Mouse (Mus musculus) stomach, postnatal 0 days (tissue): ENCODE measurements at regions not wholly inside any gene's neighbourhood (a gene's known extent, or its start where the extent isn't known, plus 50 kb on each side); places are given as distances from the start of the nearest gene placed in this dataset.
"Not testable (repeated sequence)": the region's sequence is repeated elsewhere in the genome, so short reads cannot be mapped to it uniquely, and the experiment has no call there.

Source experiments
- ATAC-seq: fragments of 200-750 bp; cut with Nextera tagmentation; 2 replicates; pipeline ENCODE4 v1.8.0; 2017; ENCODE audit not compliant: low FRiP score, low TSS enrichment
- DNase-seq: peaks from one replicate; pipeline ENCODE4 v3.0.0-alpha.2; 2016; ENCODE audit warnings: low spot score
- H3K27ac ChIP-seq: fragments of 300-500 bp; sonication (generic); replicated peaks from 2 replicates; pipeline ENCODE4 v1.5.1; 2014; ENCODE audit warnings: mild to moderate bottlenecking, control low read depth
- H3K27me3 ChIP-seq: fragments of 300-500 bp; sonication (generic); 2 replicates; pipeline ENCODE4 v1.6.1; 2014; ENCODE audit warnings: low read length; ENCODE audit not compliant: control insufficient read depth, insufficient read depth
- H3K36me3 ChIP-seq: fragments of 300-500 bp; sonication (generic); 2 replicates; pipeline ENCODE4 v1.6.1; 2014; ENCODE audit warnings: low read length, mixed read lengths; ENCODE audit not compliant: control insufficient read depth, insufficient read depth
- H3K4me1 ChIP-seq: fragments of 300-500 bp; sonication (generic); replicated peaks from 2 replicates; pipeline ENCODE4 v1.6.1; 2014; ENCODE audit warnings: antibody characterized with exemption; ENCODE audit not compliant: control insufficient read depth, insufficient read depth
- H3K4me2 ChIP-seq: fragments of 300-500 bp; sonication (generic); replicated peaks from 2 replicates; pipeline ENCODE4 v1.6.1; 2014; ENCODE audit warnings: low read depth, mild to moderate bottlenecking, control low read depth, moderate library complexity
- H3K4me3 ChIP-seq: fragments of 300-500 bp; sonication (generic); 2 replicates; pipeline ENCODE4 v1.5.1; 2014; ENCODE audit warnings: low read depth, low read length, control low read depth
- H3K9ac ChIP-seq: fragments of 300-500 bp; sonication (generic); 2 replicates; pipeline ENCODE4 v1.6.1; 2014; ENCODE audit warnings: mild to moderate bottlenecking, low read length, control low read depth, mixed read lengths
- H3K9me3 ChIP-seq: fragments of 300-500 bp; sonication (generic); 2 replicates; pipeline ENCODE4 v1.6.1; 2016; ENCODE audit warnings: low read length; ENCODE audit not compliant: control insufficient read depth
- CTCF ChIP-seq: IDR thresholded peaks from 2 replicates; pipeline ENCODE4 v1.5.1; 2016; ENCODE audit warnings: antibody characterized with exemption, low read depth, mild to moderate bottlenecking, moderate library complexity
- EP300 ChIP-seq: optimal IDR thresholded peaks from 2 replicates; pipeline ENCODE3; 2016; ENCODE audit warnings: antibody characterized with exemption
- WGBS: fragments of 180-500 bp; shearing (Covaris S2); extraction: QIAGEN DNeasy Blood & Tissue Kit; methylation state at CpG from one replicate; pipeline ENCODE4 v1.1.7; 2014; 5-methylcytosine and 5-hydroxymethylcytosine counted together

GRCm38 (mm10) chr12:8087958-8088357, 110.5 kb downstream of the Apob start:
- Histone ChIP-seq H3K27ac (no peak overlapping the region), H3K27me3 (no peaks in the 10 kb centered on the region), H3K4me2 (no peak overlapping the region), H3K9ac (no peak overlapping the region), H3K9me3 (no peaks in the 10 kb centered on the region), H3K4me3 (no peak overlapping the region), H3K4me1 (no peaks in the 10 kb centered on the region), H3K36me3 (no peaks in the 10 kb centered on the region)
- ATAC-seq, result no peak
- DNase-seq, result no peak
- 4% methylated on average over 1 of the region's 3 CpGs for WGBS
- no peak for TF ChIP-seq CTCF
- no peak for TF ChIP-seq EP300

GRCm38 (mm10) chr12:8089423-8090278, 112.2 kb downstream of the Apob start:
- Histone ChIP-seq H3K27me3 (no peaks in the 10 kb centered on the region), H3K4me3 (no peak overlapping the region), H3K36me3 (no peaks in the 10 kb centered on the region), H3K27ac (no peak overlapping the region), H3K9ac (no peak overlapping the region), H3K9me3 (no peaks in the 10 kb centered on the region), H3K4me2 (no peak overlapping the region), H3K4me1 (no peaks in the 10 kb centered on the region)
- DNase-seq (peak; percentile 18), ATAC-seq (peak; percentile 77; the same call in 1 of the 2 replicates)
- WGBS, result 55% methylated on average over 8 of the region's 8 CpGs
- TF ChIP-seq EP300 (no peak), CTCF (no peak)

- peak; percentile 50; the same call in 1 of the 2 replicates for ATAC-seq
- WGBS, result 47% methylated on average over 2 of the region's 2 CpGs
- TF ChIP-seq CTCF (no peak), EP300 (no peak)
- Histone ChIP-seq H3K4me1 (no peaks in the 10 kb centered on the region), H3K36me3 (no peaks in the 10 kb centered on the region), H3K4me3 (no peak overlapping the region), H3K27me3 (no peaks in the 10 kb centered on the region), H3K27ac (no peak overlapping the region), H3K4me2 (no peak overlapping the region), H3K9ac (no peak overlapping the region), H3K9me3 (no peaks in the 10 kb centered on the region)
- DNase-seq, result peak; percentile 34
Observed at GRCm38 (mm10) chr12:8090279-8090626, 112.8 kb downstream of the Apob start.

GRCm38 (mm10) chr12:8093437-8093836, 114.5 kb upstream of the Ldah start:
- ATAC-seq (no peak), DNase-seq (no peak)
- Histone ChIP-seq H3K27me3 (no peaks in the 10 kb centered on the region), H3K4me1 (no peaks in the 10 kb centered on the region), H3K9me3 (no peaks in the 10 kb centered on the region), H3K4me2 (no peak overlapping the region), H3K4me3 (no peak overlapping the region), H3K27ac (no peak overlapping the region), H3K36me3 (no peaks in the 10 kb centered on the region), H3K9ac (no peak overlapping the region)
- WGBS, result 87% methylated on average over 1 of the region's 1 CpGs
- TF ChIP-seq EP300, result no peak
- no peak for TF ChIP-seq CTCF

GRCm38 (mm10) chr12:8095946-8096345, 112.0 kb upstream of the Ldah start:
- no peak overlapping the region for H3K27ac ChIP-seq
- no peak overlapping the region for H3K4me2 ChIP-seq
- no peaks in the 10 kb centered on the region for H3K9me3 ChIP-seq
- TF ChIP-seq CTCF, result no peak
- TF ChIP-seq EP300, result no peak
- no peak overlapping the region for H3K9ac ChIP-seq
- H3K27me3 ChIP-seq, result no peaks in the 10 kb centered on the region
- DNase-seq (no peak), ATAC-seq (no peak)
- 51% methylated on average over 2 of the region's 2 CpGs for WGBS
- no peaks in the 10 kb centered on the region for H3K4me1 ChIP-seq
- no peak overlapping the region for H3K4me3 ChIP-seq
- H3K36me3 ChIP-seq, result no peaks in the 10 kb centered on the region

GRCm38 (mm10) chr12:8098395-8098794, 109.5 kb upstream of the Ldah start:
- WGBS, result 64% methylated on average over 2 of the region's 2 CpGs
- H3K4me3 ChIP-seq, H3K4me2 ChIP-seq, H3K4me1 ChIP-seq, DNase-seq, ATAC-seq, H3K36me3 ChIP-seq, H3K27me3 ChIP-seq, H3K9ac ChIP-seq, H3K27ac ChIP-seq, H3K9me3 ChIP-seq: not testable (repeated sequence)
